Mouse (Mus musculus): ENCODE data around the gene Jagn1. TPM values are rescaled to one million over a fixed set of nuclear protein-coding genes. Genes with fewer than 3 reads are reported as not detected.

The Jagn1 gene
- polyA plus RNA-seq (2015; fragmentation: Nextera tagmentation; extraction: Ambion mirVana) = 82.7 and 93.2 TPM in 2 replicates

DNA sequence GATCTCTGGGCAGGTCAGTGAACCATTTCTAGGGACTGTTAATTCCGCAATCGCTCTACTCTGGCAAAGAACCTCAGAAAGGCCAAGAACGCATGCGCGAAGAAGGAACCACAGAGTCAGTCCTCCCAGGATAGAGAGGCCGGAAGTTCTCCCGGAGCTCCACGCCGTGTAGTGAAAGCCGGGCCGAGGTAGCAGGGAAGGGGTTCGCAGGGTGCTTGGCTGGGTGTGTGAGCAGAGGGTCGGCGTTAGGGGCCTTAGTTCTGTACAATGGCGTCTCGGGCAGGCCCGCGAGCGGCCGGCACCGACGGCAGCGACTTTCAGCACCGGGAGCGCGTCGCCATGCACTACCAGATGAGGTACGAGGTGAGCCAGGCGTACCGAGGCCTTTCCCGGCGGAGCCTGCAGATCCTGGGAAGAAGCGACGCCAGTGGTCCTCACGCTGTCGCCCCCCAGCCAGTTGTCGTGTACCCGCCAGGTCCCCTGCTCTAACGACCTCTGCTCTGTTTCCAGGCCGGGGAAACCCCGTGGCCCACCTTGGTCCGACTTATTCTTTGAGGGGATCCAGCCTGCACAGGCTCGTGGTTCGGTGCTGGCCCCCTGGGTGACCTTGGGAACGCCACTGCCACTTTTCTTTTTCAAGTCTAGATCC is at the start of gene Jagn1:
Gene Jagn1 (plus strand): TSS at position 128 of the 649 bp plus-strand sequence.
- H3K9ac ChIP-seq = peak within 1 kb of the TSS; percentile 95
- H3K4me3 ChIP-seq = peak within 1 kb of the TSS; percentile 97
- peak within 1 kb of the TSS; percentile 87 for H3K4me2 ChIP-seq
- H3K4me1 ChIP-seq = peaks cover 15% of the 10 kb centered on the region
- H3K36me3 ChIP-seq = peaks cover 23% of the 10 kb centered on the region
- peak within 1 kb of the TSS; percentile 60 for H3K27ac ChIP-seq
- H3K9me3 ChIP-seq = no peaks in the 10 kb centered on the region
- ATAC-seq (ENCODE audit: insufficient number of reproducible peaks, insufficient read depth, low FRiP score, low TSS enrichment, low read depth) = peak; percentile 84
- under 1% methylated on average over 45 of the region's 45 CpGs for WGBS
- no peaks in the 10 kb centered on the region for H3K27me3 ChIP-seq

DNA sequence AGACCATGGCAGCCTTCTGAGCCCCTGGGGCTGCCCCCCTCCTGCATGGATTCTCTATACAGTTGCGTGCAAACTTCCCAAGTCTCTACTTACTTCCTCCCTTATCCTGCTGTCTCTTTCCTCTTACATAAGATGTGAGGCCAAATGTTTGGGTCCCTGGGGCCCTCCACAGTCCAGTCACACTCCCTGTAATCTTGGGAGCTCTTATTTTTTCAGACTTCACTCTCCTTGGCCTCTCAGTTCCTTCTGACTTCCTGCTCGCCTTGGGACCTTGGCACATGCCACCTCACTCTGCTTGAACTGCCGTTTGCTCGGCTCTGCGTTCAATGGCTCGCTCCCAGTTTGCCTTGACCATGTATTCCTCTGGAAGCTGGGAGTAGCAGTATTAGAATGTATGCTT is 48.4 kb upstream of the Jagn1 start:
- Histone ChIP-seq H3K9ac (0 out of 2 replicates have a peak overlapping the region, but pooled peaks have one; percentile 2), H3K27me3 (0 out of 2 replicates have a peak, but pooled peaks cover 3% of the 10 kb centered on the region), H3K9me3 (no peaks in the 10 kb centered on the region), H3K4me1 (peaks cover 21% of the 10 kb centered on the region), H3K4me2 (no peak overlapping the region), H3K36me3 (peaks cover 32% of the 10 kb centered on the region), H3K27ac (no peak overlapping the region), H3K4me3 (no peak overlapping the region)
- no peak for ATAC-seq (ENCODE audit: insufficient number of reproducible peaks, insufficient read depth, low FRiP score, low TSS enrichment, low read depth)
- WGBS = 86% methylated on average over 6 of the region's 6 CpGs

DNA sequence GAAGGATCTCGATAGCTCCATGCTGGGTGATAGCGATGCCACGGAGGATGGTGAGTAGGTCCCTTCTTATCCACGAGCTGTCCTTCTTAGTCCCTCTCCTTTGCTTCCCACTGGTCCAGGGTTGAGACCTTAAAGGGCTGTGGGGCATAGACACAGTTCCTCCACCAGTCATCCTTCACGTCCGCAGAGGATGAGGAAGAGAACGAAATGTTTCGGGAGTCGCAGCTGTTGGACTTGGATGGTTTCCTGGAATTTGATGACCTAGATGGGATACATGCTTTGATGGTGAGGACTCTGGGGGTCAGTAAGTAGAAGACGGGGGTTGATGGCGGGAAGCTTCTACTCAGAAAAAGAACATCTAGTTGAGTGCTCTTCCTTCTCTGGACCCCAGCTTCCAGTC is 47.6 kb upstream of the Jagn1 start:
- ATAC-seq (ENCODE audit: insufficient number of reproducible peaks, insufficient read depth, low FRiP score, low TSS enrichment, low read depth) = no peak
- peaks cover 18% of the 10 kb centered on the region for H3K4me1 ChIP-seq
- no peak overlapping the region for H3K4me3 ChIP-seq
- H3K4me2 ChIP-seq = no peak overlapping the region
- no peak overlapping the region for H3K27ac ChIP-seq
- H3K9me3 ChIP-seq = no peaks in the 10 kb centered on the region
- WGBS = 94% methylated on average over 11 of the region's 11 CpGs
- peaks cover 24% of the 10 kb centered on the region for H3K36me3 ChIP-seq
- H3K9ac ChIP-seq = no peak overlapping the region
- 0 out of 2 replicates have a peak, but pooled peaks cover 3% of the 10 kb centered on the region for H3K27me3 ChIP-seq

DNA sequence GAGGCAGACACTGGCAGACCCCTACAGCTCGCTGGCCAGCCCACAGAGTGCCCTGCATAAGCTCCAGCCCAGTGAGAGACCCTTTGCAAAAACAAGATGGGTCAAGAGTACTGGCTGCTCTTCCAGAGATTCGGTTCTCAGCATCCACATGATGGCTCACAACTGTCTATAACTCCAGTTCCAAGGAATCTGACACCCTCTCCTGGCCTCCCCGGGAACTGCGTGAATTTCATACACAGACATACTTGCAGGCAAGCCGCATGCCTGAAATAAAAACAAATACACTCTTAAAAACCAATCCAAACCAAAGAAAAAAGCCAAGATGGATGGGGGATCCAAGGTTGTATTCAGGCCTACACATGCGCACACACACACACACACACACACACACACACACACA is 46.9 kb upstream of the Jagn1 start:
- Histone ChIP-seq H3K9me3 (no peaks in the 10 kb centered on the region), H3K27ac (no peak overlapping the region), H3K4me1 (peaks cover 14% of the 10 kb centered on the region), H3K36me3 (peaks cover 17% of the 10 kb centered on the region), H3K4me3 (no peak overlapping the region), H3K27me3 (0 out of 2 replicates have a peak, but pooled peaks cover 3% of the 10 kb centered on the region), H3K4me2 (no peak overlapping the region), H3K9ac (no peak overlapping the region)
- ATAC-seq (ENCODE audit: insufficient number of reproducible peaks, insufficient read depth, low FRiP score, low TSS enrichment, low read depth) = no peak
- 93% methylated on average over 6 of the region's 6 CpGs for WGBS

DNA sequence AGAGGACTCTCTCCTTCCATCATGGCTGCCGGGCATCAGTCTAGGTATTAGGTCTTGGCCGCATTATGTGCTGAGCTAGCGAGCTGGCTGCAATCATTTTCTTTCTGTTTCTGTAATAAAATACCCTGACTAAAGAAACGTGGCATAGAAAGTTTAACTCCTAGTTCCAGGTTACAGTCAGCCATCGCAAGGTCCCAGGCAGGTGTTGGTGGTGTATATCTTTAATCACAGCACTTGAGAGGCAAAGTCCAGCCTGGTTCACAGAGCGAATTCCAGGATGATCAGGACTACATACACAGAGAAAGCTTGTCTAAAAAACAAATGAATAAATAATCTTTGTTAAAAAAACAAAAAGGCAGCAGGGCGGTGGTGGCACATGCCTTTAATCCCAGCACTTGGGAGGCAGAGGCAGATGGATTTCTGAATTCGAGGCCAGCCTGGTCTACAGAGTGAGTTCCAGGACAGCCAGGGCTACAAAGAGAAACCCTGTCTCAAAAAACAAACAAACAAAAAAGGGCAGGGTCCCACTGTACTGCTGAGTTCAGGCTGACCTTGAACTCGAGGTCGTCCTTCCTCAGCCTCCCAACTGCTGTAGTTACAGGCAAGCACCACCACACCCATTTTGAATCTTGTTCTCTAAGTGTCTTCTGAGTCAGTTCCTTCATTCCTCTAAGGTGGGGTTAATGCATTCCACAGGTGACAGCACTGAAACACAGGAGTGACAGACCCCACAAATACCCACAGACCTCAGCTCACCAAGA is 45.9 kb upstream of the Jagn1 start:
- Histone ChIP-seq H3K9ac (no peak overlapping the region), H3K4me2 (no peak overlapping the region), H3K27ac (no peak overlapping the region), H3K27me3 (0 out of 2 replicates have a peak, but pooled peaks cover under 1% of the 10 kb centered on the region), H3K4me3 (no peak overlapping the region), H3K36me3 (peaks cover 11% of the 10 kb centered on the region), H3K9me3 (no peaks in the 10 kb centered on the region), H3K4me1 (peaks cover 12% of the 10 kb centered on the region)
- ATAC-seq (ENCODE audit: insufficient number of reproducible peaks, insufficient read depth, low FRiP score, low TSS enrichment, low read depth) = no peak
- 85% methylated on average over 10 of the region's 10 CpGs for WGBS

DNA sequence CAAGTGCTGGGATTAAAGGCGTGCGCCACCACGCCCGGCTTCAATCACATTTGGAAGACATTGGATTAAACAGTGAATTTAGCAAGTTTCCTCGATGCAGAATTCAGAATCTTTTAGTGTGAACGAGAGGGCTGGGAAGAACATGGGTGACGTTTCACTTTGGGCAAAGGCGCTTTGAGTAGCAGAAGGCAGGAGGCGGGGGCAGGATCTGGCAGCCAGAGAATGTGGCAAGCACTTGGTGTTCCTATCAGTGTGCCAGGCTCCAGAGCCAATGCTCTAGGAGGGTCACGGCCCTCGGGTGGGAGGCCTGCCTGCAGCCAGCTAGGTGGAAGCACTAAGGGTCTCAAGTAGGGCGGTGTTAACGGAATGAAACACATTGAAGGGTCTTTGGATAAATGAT is 40.3 kb upstream of the Jagn1 start:
- no peak overlapping the region for H3K4me3 ChIP-seq
- H3K4me2 ChIP-seq = no peak overlapping the region
- H3K9me3 ChIP-seq = no peaks in the 10 kb centered on the region
- peaks cover 5% of the 10 kb centered on the region; the same call in 1 of the 2 replicates for H3K36me3 ChIP-seq
- 93% methylated on average over 13 of the region's 13 CpGs for WGBS
- H3K27ac ChIP-seq = no peak overlapping the region
- no peaks in the 10 kb centered on the region for H3K4me1 ChIP-seq
- ATAC-seq (ENCODE audit: insufficient number of reproducible peaks, insufficient read depth, low FRiP score, low TSS enrichment, low read depth) = no peak
- no peaks in the 10 kb centered on the region for H3K27me3 ChIP-seq
- H3K9ac ChIP-seq = no peak overlapping the region

DNA sequence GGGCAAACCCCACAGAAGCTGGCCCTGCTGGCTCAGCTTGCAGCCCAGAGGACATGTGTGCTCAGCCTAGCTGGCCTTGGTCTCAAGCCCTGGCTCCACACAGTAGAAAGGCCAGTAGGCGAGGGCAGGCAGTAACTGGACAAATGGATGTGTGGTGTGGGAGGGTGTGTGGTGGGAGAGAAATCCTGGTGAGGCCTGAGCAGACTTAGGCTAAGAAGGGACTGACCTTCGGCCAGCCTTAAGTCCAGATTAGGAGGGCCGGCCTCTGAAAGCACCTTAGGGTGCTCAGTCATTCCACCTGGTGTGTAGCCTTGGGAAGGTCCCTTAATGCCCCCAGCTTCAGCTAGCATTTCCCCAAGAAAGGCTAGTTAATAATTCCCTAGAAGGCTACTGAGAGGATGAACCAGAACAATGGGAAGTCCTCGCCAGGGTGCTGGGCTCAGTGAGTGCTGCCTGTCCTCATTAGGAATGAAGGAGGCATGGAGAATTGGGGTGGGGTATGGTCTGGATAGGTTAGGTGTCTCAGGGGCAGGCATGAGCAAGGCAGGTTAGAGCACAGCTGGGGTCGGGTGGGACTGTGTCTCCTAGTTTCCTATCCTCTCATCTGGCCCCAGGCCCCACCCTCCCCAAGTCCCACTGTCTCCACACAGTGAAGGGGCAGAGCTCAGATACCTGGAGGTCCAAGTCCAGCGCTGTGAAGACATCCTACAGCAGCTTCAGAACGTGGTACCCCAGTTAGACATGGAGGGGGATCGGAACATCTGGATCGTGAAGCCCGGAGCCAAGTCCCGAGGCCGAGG is 37.5 kb upstream of the Jagn1 start:
- Histone ChIP-seq H3K4me2 (no peak overlapping the region), H3K9me3 (no peaks in the 10 kb centered on the region), H3K27ac (no peak overlapping the region), H3K4me3 (no peak overlapping the region), H3K27me3 (no peaks in the 10 kb centered on the region), H3K9ac (no peak overlapping the region), H3K4me1 (peaks cover 6% of the 10 kb centered on the region; the same call in 1 of the 2 replicates), H3K36me3 (peaks cover 14% of the 10 kb centered on the region)
- WGBS = 81% methylated on average over 12 of the region's 12 CpGs
- no peak for ATAC-seq (ENCODE audit: insufficient number of reproducible peaks, insufficient read depth, low FRiP score, low TSS enrichment, low read depth)

DNA sequence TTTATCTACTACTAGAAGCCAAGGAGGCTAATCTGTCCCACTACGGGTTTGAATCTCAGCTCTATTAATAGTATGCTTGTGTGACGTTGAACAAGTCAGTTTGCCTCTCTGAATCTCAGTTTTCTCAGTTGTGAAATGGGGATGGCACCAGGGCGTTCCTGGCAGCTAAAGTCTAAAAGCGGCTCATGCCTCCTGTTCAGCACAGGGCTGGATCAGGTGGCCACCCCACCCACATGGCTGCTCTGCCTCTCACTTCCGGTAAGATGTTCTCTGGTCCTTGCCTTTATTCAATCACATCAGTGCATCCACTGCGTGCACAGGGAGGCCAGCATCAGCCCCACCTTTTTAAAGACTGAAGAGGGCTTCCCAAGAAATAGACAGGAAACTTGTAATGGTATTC is 36.9 kb upstream of the Jagn1 start:
- no peak for ATAC-seq (ENCODE audit: insufficient number of reproducible peaks, insufficient read depth, low FRiP score, low TSS enrichment, low read depth)
- Histone ChIP-seq H3K9me3 (no peaks in the 10 kb centered on the region), H3K9ac (no peak overlapping the region), H3K4me1 (peaks cover 6% of the 10 kb centered on the region; the same call in 1 of the 2 replicates), H3K36me3 (peaks cover 14% of the 10 kb centered on the region), H3K27me3 (no peaks in the 10 kb centered on the region), H3K4me2 (no peak overlapping the region), H3K27ac (no peak overlapping the region), H3K4me3 (no peak overlapping the region)
- WGBS = 85% methylated on average over 6 of the region's 6 CpGs

DNA sequence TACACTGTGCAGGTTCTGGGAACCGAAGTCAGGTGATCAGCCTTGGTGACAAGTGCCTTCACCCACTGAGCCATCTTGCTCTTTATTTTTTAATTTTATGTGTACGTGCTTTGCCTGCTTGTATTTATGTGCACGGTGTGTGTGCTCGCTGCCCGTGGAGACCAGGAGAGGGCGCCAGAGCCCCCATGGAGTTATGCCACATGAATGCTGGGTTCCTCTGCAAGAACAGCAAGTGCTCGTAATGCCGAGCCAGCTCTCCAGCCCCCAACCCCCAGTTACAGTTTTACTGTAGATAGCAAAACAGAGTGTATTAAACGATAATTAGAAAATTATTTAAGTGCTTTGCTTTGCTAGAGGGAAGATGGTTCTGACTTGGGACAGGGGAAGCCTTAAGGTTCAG is 35.7 kb upstream of the Jagn1 start:
- no peak overlapping the region for H3K4me3 ChIP-seq
- H3K27ac ChIP-seq = no peak overlapping the region; the same call in 1 of the 2 replicates
- no peak overlapping the region for H3K4me2 ChIP-seq
- no peaks in the 10 kb centered on the region for H3K27me3 ChIP-seq
- peaks cover 14% of the 10 kb centered on the region for H3K36me3 ChIP-seq
- peaks cover 6% of the 10 kb centered on the region; the same call in 1 of the 2 replicates for H3K4me1 ChIP-seq
- WGBS = 83% methylated on average over 9 of the region's 9 CpGs
- no peaks in the 10 kb centered on the region for H3K9me3 ChIP-seq
- H3K9ac ChIP-seq = no peak overlapping the region
- no peak for ATAC-seq (ENCODE audit: insufficient number of reproducible peaks, insufficient read depth, low FRiP score, low TSS enrichment, low read depth)

DNA sequence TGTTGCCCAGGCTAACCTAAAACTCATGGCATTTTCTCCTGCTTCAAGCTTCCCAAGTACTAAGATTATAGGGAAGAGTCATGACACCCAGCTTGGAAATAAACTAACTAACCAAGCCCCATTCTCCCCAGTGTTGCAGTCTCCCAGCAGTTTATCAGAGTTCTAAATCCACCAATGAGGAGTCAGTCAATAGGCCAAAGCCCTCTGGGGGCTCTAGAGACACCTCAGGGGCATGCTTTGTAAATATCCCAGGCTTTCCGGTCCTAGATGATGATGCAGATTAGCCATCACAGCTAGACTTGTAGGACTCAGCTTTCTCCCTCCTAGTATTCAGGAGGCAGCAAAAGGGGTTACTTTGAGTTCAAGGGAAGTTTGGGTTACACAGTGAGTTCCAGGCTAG is 32.4 kb upstream of the Jagn1 start:
- H3K9me3 ChIP-seq = no peaks in the 10 kb centered on the region
- no peak overlapping the region for H3K4me3 ChIP-seq
- peaks cover 29% of the 10 kb centered on the region for H3K36me3 ChIP-seq
- H3K27me3 ChIP-seq = no peaks in the 10 kb centered on the region
- H3K4me2 ChIP-seq = no peak overlapping the region
- WGBS = 77% methylated on average over 1 of the region's 1 CpGs
- no peak overlapping the region for H3K9ac ChIP-seq
- ATAC-seq (ENCODE audit: insufficient number of reproducible peaks, insufficient read depth, low FRiP score, low TSS enrichment, low read depth) = no peak
- peaks cover 6% of the 10 kb centered on the region; the same call in 1 of the 2 replicates for H3K4me1 ChIP-seq
- H3K27ac ChIP-seq = no peak overlapping the region

DNA sequence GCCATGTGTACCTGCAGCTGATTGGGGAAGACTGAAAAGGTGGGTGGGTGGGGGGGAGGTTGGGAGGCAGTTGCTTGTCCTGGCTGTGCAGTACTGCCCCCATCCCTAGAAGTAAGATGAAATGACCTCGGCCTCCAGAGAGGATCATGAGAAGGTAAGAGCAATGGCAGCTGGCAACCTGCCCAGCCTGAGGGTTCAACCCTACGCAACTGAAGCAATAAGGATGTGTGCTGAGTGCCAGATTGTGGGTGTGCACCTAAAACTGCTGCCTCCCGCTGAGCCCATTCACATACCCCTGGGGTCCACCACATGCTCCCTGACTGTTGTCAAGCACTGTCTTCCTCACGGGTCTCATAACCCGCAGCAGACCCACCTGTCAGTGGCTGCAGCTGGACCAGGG is 26.0 kb upstream of the Jagn1 start:
- peaks cover 35% of the 10 kb centered on the region for H3K36me3 ChIP-seq
- no peak overlapping the region for H3K27ac ChIP-seq
- H3K9ac ChIP-seq = no peak overlapping the region
- H3K4me1 ChIP-seq = peaks cover 17% of the 10 kb centered on the region
- WGBS = 90% methylated on average over 5 of the region's 5 CpGs
- no peak overlapping the region for H3K4me3 ChIP-seq
- H3K27me3 ChIP-seq = no peaks in the 10 kb centered on the region
- no peak for ATAC-seq (ENCODE audit: insufficient number of reproducible peaks, insufficient read depth, low FRiP score, low TSS enrichment, low read depth)
- no peaks in the 10 kb centered on the region for H3K9me3 ChIP-seq
- H3K4me2 ChIP-seq = no peak overlapping the region

Data from embryonic facial prominence, embryonic 13.5 days (tissue).